Mouse (Mus musculus): ENCODE measurements around the gene Ffar4. TPM values are rescaled to one million over a fixed set of nuclear protein-coding genes. Genes with fewer than 3 reads are reported as not detected.

Gene Ffar4
- total and polyA plus RNA-seq, 2 experiments from 2014 or later = not detected

- no peak overlapping the region for H3K9ac ChIP-seq (replicated peaks; ENCODE audit: low read depth, low read length)
- no peak for ATAC-seq (ENCODE audit: insufficient read depth, low read depth)
- H3K27me3 ChIP-seq (ENCODE audit: control insufficient read depth, insufficient read depth, low read length) = 0 out of 2 replicates have a peak, but pooled peaks cover 3% of the 10 kb centered on the region
- H3K4me3 ChIP-seq (ENCODE audit: low read depth, low read length) = no peak overlapping the region
- no peaks in the 10 kb centered on the region for H3K9me3 ChIP-seq (replicated peaks; ENCODE audit: control insufficient read depth, low read length)
- no peaks in the 10 kb centered on the region for H3K4me1 ChIP-seq (ENCODE audit: control insufficient read depth, insufficient read depth)
- H3K27ac ChIP-seq (ENCODE audit: low read depth) = no peak overlapping the region
- TF ChIP-seq CTCF (IDR thresholded peaks at IDR 0.05; ENCODE audit: low read depth) = no peak
- no peak for TF ChIP-seq EP300 (IDR thresholded peaks at IDR 0.05; ENCODE audit: low read depth)
- no peaks in the 10 kb centered on the region for H3K36me3 ChIP-seq (replicated peaks; ENCODE audit: control insufficient read depth, insufficient read depth, low read length)
- WGBS = 79% methylated on average over 15 of the region's 15 CpGs
- H3K4me2 ChIP-seq (ENCODE audit: low read depth, low read length) = no peak overlapping the region
- no peak for DNase-seq (ENCODE audit: low spot score)
Measured at GRCm38 (mm10) chr19:38109506-38110242, 12.8 kb downstream of the Ffar4 start.

GRCm38 (mm10) chr19:38111056-38111455, 14.2 kb downstream of the Ffar4 start:
- DNase-seq (ENCODE audit: low spot score) = no peak
- H3K9me3 ChIP-seq (replicated peaks; ENCODE audit: control insufficient read depth, low read length) = no peaks in the 10 kb centered on the region
- H3K4me2 ChIP-seq (ENCODE audit: low read depth, low read length) = no peak overlapping the region
- no peaks in the 10 kb centered on the region for H3K4me1 ChIP-seq (ENCODE audit: control insufficient read depth, insufficient read depth)
- H3K9ac ChIP-seq (replicated peaks; ENCODE audit: low read depth, low read length) = no peak overlapping the region
- no peaks in the 10 kb centered on the region for H3K36me3 ChIP-seq (replicated peaks; ENCODE audit: control insufficient read depth, insufficient read depth, low read length)
- ATAC-seq (ENCODE audit: insufficient read depth, low read depth) = no peak
- no peaks in the 10 kb centered on the region for H3K27me3 ChIP-seq (ENCODE audit: control insufficient read depth, insufficient read depth, low read length)
- H3K4me3 ChIP-seq (ENCODE audit: low read depth, low read length) = no peak overlapping the region
- no peak for TF ChIP-seq CTCF (IDR thresholded peaks at IDR 0.05; ENCODE audit: low read depth)
- no peak for TF ChIP-seq EP300 (IDR thresholded peaks at IDR 0.05; ENCODE audit: low read depth)
- no peak overlapping the region for H3K27ac ChIP-seq (ENCODE audit: low read depth)
- WGBS = 68% methylated on average over 8 of the region's 8 CpGs

- no peak for ATAC-seq (ENCODE audit: insufficient read depth, low read depth)
- WGBS = 14% methylated on average over 4 of the region's 4 CpGs
- TF ChIP-seq CTCF (IDR thresholded peaks at IDR 0.05; ENCODE audit: low read depth) (no peak), EP300 (IDR thresholded peaks at IDR 0.05; ENCODE audit: low read depth) (no peak)
Measured at GRCm38 (mm10) chr19:38112575-38112974, 15.7 kb downstream of the Ffar4 start.

GRCm38 (mm10) chr19:38114834-38115491, 18.1 kb downstream of the Ffar4 start:
- DNase-seq (ENCODE audit: low spot score) = no peak
- Histone ChIP-seq H3K27me3 (ENCODE audit: control insufficient read depth, insufficient read depth, low read length) (no peaks in the 10 kb centered on the region), H3K27ac (ENCODE audit: low read depth) (no peak overlapping the region), H3K4me3 (ENCODE audit: low read depth, low read length) (no peak overlapping the region), H3K4me2 (ENCODE audit: low read depth, low read length) (no peak overlapping the region), H3K9ac (replicated peaks; ENCODE audit: low read depth, low read length) (no peak overlapping the region), H3K9me3 (replicated peaks; ENCODE audit: control insufficient read depth, low read length) (no peaks in the 10 kb centered on the region), H3K36me3 (replicated peaks; ENCODE audit: control insufficient read depth, insufficient read depth, low read length) (no peaks in the 10 kb centered on the region), H3K4me1 (ENCODE audit: control insufficient read depth, insufficient read depth) (no peaks in the 10 kb centered on the region)
- ATAC-seq (ENCODE audit: insufficient read depth, low read depth) = no peak
- no peak for TF ChIP-seq EP300 (IDR thresholded peaks at IDR 0.05; ENCODE audit: low read depth)
- TF ChIP-seq CTCF (IDR thresholded peaks at IDR 0.05; ENCODE audit: low read depth) = no peak
- WGBS = 81% methylated on average over 7 of the region's 7 CpGs

More at GRCm38 (mm10) chr19:38112575-38112974, 15.7 kb downstream of the Ffar4 start:
- Histone ChIP-seq H3K27me3 (ENCODE audit: control insufficient read depth, insufficient read depth, low read length) (no peaks in the 10 kb centered on the region), H3K9me3 (replicated peaks; ENCODE audit: control insufficient read depth, low read length) (no peaks in the 10 kb centered on the region), H3K9ac (replicated peaks; ENCODE audit: low read depth, low read length) (no peak overlapping the region), H3K4me1 (ENCODE audit: control insufficient read depth, insufficient read depth) (no peaks in the 10 kb centered on the region), H3K27ac (ENCODE audit: low read depth) (no peak overlapping the region), H3K36me3 (replicated peaks; ENCODE audit: control insufficient read depth, insufficient read depth, low read length) (no peaks in the 10 kb centered on the region), H3K4me3 (ENCODE audit: low read depth, low read length) (no peak overlapping the region), H3K4me2 (ENCODE audit: low read depth, low read length) (no peak overlapping the region)
- DNase-seq (ENCODE audit: low spot score) = no peak

- no peak for TF ChIP-seq CTCF (IDR thresholded peaks at IDR 0.05; ENCODE audit: low read depth)
- no peak for TF ChIP-seq EP300 (IDR thresholded peaks at IDR 0.05; ENCODE audit: low read depth)
- Histone ChIP-seq H3K4me3 (ENCODE audit: low read depth, low read length) (no peak overlapping the region), H3K9ac (replicated peaks; ENCODE audit: low read depth, low read length) (no peak overlapping the region), H3K36me3 (replicated peaks; ENCODE audit: control insufficient read depth, insufficient read depth, low read length) (no peaks in the 10 kb centered on the region), H3K9me3 (replicated peaks; ENCODE audit: control insufficient read depth, low read length) (no peaks in the 10 kb centered on the region), H3K4me1 (ENCODE audit: control insufficient read depth, insufficient read depth) (no peaks in the 10 kb centered on the region), H3K27me3 (ENCODE audit: control insufficient read depth, insufficient read depth, low read length) (peaks cover 32% of the 10 kb centered on the region), H3K4me2 (ENCODE audit: low read depth, low read length) (no peak overlapping the region), H3K27ac (ENCODE audit: low read depth) (no peak overlapping the region)
- 78% methylated on average over 5 of the region's 5 CpGs for WGBS
- ATAC-seq (ENCODE audit: insufficient read depth, low read depth) (no peak), DNase-seq (ENCODE audit: low spot score) (no peak)
Measured at GRCm38 (mm10) chr19:38120123-38120760, 23.4 kb downstream of the Ffar4 start.
